Mouse (Mus musculus): ENCODE results near the gene Chadl. TPM values are rescaled to one million over a fixed set of nuclear protein-coding genes. Genes with fewer than 3 reads are reported as not detected.
A peak's percentile ranks its signal among the peaks of the same experiment; 100 is the strongest.

The Chadl gene
- polyA plus RNA-seq, 1 experiment from 2014 or later: 5.3 TPM

GRCm38 (mm10) chr15:81729241-81729791 lies 32.2 kb upstream of the Chadl start:
- Histone ChIP-seq H3K4me2 (replicated peaks; ENCODE audit: low read depth, low read length) (peak overlapping the region; percentile 89), H3K27ac (ENCODE audit: low read depth, low read length) (no peak overlapping the region; the same call in 1 of the 2 replicates), H3K4me3 (ENCODE audit: low read length) (peak overlapping the region; percentile 99), H3K9me3 (ENCODE audit: control insufficient read depth, low read length) (no peaks in the 10 kb centered on the region), H3K4me1 (ENCODE audit: control insufficient read depth, insufficient read depth, low read length) (peaks cover 12% of the 10 kb centered on the region), H3K36me3 (ENCODE audit: control insufficient read depth, insufficient read depth, low read length) (peaks cover 10% of the 10 kb centered on the region), H3K27me3 (ENCODE audit: control insufficient read depth, insufficient read depth, low read length) (no peaks in the 10 kb centered on the region), H3K9ac (ENCODE audit: low read depth, low read length) (peak overlapping the region; percentile 92)
- ATAC-seq (ENCODE audit: low FRiP score, low TSS enrichment): peak; percentile 68
- WGBS: 0% methylated on average over 49 of the region's 49 CpGs

GRCm38 (mm10) chr15:81725965-81726364 lies 28.9 kb upstream of the Chadl start:
- H3K9ac ChIP-seq (ENCODE audit: low read depth, low read length): no peak overlapping the region
- ATAC-seq (ENCODE audit: low FRiP score, low TSS enrichment): no peak
- H3K4me2 ChIP-seq (replicated peaks; ENCODE audit: low read depth, low read length): no peak overlapping the region
- H3K9me3 ChIP-seq (ENCODE audit: control insufficient read depth, low read length): no peaks in the 10 kb centered on the region
- H3K36me3 ChIP-seq (ENCODE audit: control insufficient read depth, insufficient read depth, low read length): peaks cover 44% of the 10 kb centered on the region
- no peak overlapping the region for H3K4me3 ChIP-seq (ENCODE audit: low read length)
- 94% methylated on average over 8 of the region's 8 CpGs for WGBS
- no peaks in the 10 kb centered on the region for H3K27me3 ChIP-seq (ENCODE audit: control insufficient read depth, insufficient read depth, low read length)
- peaks cover 12% of the 10 kb centered on the region for H3K4me1 ChIP-seq (ENCODE audit: control insufficient read depth, insufficient read depth, low read length)
- H3K27ac ChIP-seq (ENCODE audit: low read depth, low read length): no peak overlapping the region

- 94% methylated on average over 11 of the region's 11 CpGs for WGBS
- Histone ChIP-seq H3K9me3 (ENCODE audit: control insufficient read depth, low read length) (no peaks in the 10 kb centered on the region), H3K4me3 (ENCODE audit: low read length) (no peak overlapping the region), H3K27me3 (ENCODE audit: control insufficient read depth, insufficient read depth, low read length) (no peaks in the 10 kb centered on the region), H3K9ac (ENCODE audit: low read depth, low read length) (no peak overlapping the region), H3K4me1 (ENCODE audit: control insufficient read depth, insufficient read depth, low read length) (peaks cover 11% of the 10 kb centered on the region), H3K36me3 (ENCODE audit: control insufficient read depth, insufficient read depth, low read length) (peaks cover 67% of the 10 kb centered on the region), H3K4me2 (replicated peaks; ENCODE audit: low read depth, low read length) (no peak overlapping the region), H3K27ac (ENCODE audit: low read depth, low read length) (no peak overlapping the region)
- ATAC-seq (ENCODE audit: low FRiP score, low TSS enrichment): no peak
Observed at GRCm38 (mm10) chr15:81723653-81724052, 26.6 kb upstream of the Chadl start.

- Histone ChIP-seq H3K36me3 (ENCODE audit: control insufficient read depth, insufficient read depth, low read length) (peaks cover 80% of the 10 kb centered on the region), H3K27me3 (ENCODE audit: control insufficient read depth, insufficient read depth, low read length) (no peaks in the 10 kb centered on the region), H3K9ac (ENCODE audit: low read depth, low read length) (no peak overlapping the region), H3K4me1 (ENCODE audit: control insufficient read depth, insufficient read depth, low read length) (no peaks in the 10 kb centered on the region), H3K4me2 (replicated peaks; ENCODE audit: low read depth, low read length) (no peak overlapping the region), H3K27ac (ENCODE audit: low read depth, low read length) (no peak overlapping the region), H3K4me3 (ENCODE audit: low read length) (no peak overlapping the region), H3K9me3 (ENCODE audit: control insufficient read depth, low read length) (no peaks in the 10 kb centered on the region)
- 98% methylated on average over 5 of the region's 5 CpGs for WGBS
- ATAC-seq (ENCODE audit: low FRiP score, low TSS enrichment): no peak
Observed at GRCm38 (mm10) chr15:81722361-81722760, 25.3 kb upstream of the Chadl start.

GRCm38 (mm10) chr15:81719139-81719531 lies 22.0 kb upstream of the Chadl start:
- H3K36me3 ChIP-seq (ENCODE audit: control insufficient read depth, insufficient read depth, low read length): peaks cover 94% of the 10 kb centered on the region
- WGBS: 87% methylated on average over 6 of the region's 6 CpGs
- no peaks in the 10 kb centered on the region for H3K27me3 ChIP-seq (ENCODE audit: control insufficient read depth, insufficient read depth, low read length)
- H3K4me2 ChIP-seq (replicated peaks; ENCODE audit: low read depth, low read length): no peak overlapping the region
- no peak overlapping the region for H3K9ac ChIP-seq (ENCODE audit: low read depth, low read length)
- no peak overlapping the region for H3K27ac ChIP-seq (ENCODE audit: low read depth, low read length)
- no peak for ATAC-seq (ENCODE audit: low FRiP score, low TSS enrichment)
- no peaks in the 10 kb centered on the region for H3K4me1 ChIP-seq (ENCODE audit: control insufficient read depth, insufficient read depth, low read length)
- no peaks in the 10 kb centered on the region for H3K9me3 ChIP-seq (ENCODE audit: control insufficient read depth, low read length)
- H3K4me3 ChIP-seq (ENCODE audit: low read length): no peak overlapping the region

GRCm38 (mm10) chr15:81718336-81719138 lies 21.4 kb upstream of the Chadl start:
- H3K9me3 ChIP-seq (ENCODE audit: control insufficient read depth, low read length): no peaks in the 10 kb centered on the region
- no peak overlapping the region for H3K27ac ChIP-seq (ENCODE audit: low read depth, low read length)
- no peak for ATAC-seq (ENCODE audit: low FRiP score, low TSS enrichment)
- H3K4me2 ChIP-seq (replicated peaks; ENCODE audit: low read depth, low read length): no peak overlapping the region
- no peaks in the 10 kb centered on the region for H3K4me1 ChIP-seq (ENCODE audit: control insufficient read depth, insufficient read depth, low read length)
- H3K9ac ChIP-seq (ENCODE audit: low read depth, low read length): no peak overlapping the region
- H3K36me3 ChIP-seq (ENCODE audit: control insufficient read depth, insufficient read depth, low read length): peaks cover 93% of the 10 kb centered on the region
- H3K27me3 ChIP-seq (ENCODE audit: control insufficient read depth, insufficient read depth, low read length): no peaks in the 10 kb centered on the region
- 89% methylated on average over 9 of the region's 9 CpGs for WGBS
- no peak overlapping the region for H3K4me3 ChIP-seq (ENCODE audit: low read length)

- ATAC-seq (ENCODE audit: low FRiP score, low TSS enrichment): no peak
- Histone ChIP-seq H3K36me3 (ENCODE audit: control insufficient read depth, insufficient read depth, low read length) (peaks cover 91% of the 10 kb centered on the region), H3K4me3 (ENCODE audit: low read length) (no peak overlapping the region), H3K27ac (ENCODE audit: low read depth, low read length) (no peak overlapping the region), H3K4me1 (ENCODE audit: control insufficient read depth, insufficient read depth, low read length) (no peaks in the 10 kb centered on the region), H3K27me3 (ENCODE audit: control insufficient read depth, insufficient read depth, low read length) (no peaks in the 10 kb centered on the region), H3K9me3 (ENCODE audit: control insufficient read depth, low read length) (no peaks in the 10 kb centered on the region), H3K4me2 (replicated peaks; ENCODE audit: low read depth, low read length) (no peak overlapping the region), H3K9ac (ENCODE audit: low read depth, low read length) (no peak overlapping the region)
- WGBS: 83% methylated on average over 6 of the region's 6 CpGs
Observed at GRCm38 (mm10) chr15:81713742-81714141, 16.7 kb upstream of the Chadl start.

GRCm38 (mm10) chr15:81710801-81711200 lies 13.7 kb upstream of the Chadl start:
- Histone ChIP-seq H3K27me3 (ENCODE audit: control insufficient read depth, insufficient read depth, low read length) (no peaks in the 10 kb centered on the region), H3K4me2 (replicated peaks; ENCODE audit: low read depth, low read length) (no peak overlapping the region), H3K4me3 (ENCODE audit: low read length) (no peak overlapping the region), H3K9me3 (ENCODE audit: control insufficient read depth, low read length) (no peaks in the 10 kb centered on the region), H3K9ac (ENCODE audit: low read depth, low read length) (no peak overlapping the region), H3K27ac (ENCODE audit: low read depth, low read length) (no peak overlapping the region), H3K4me1 (ENCODE audit: control insufficient read depth, insufficient read depth, low read length) (no peaks in the 10 kb centered on the region), H3K36me3 (ENCODE audit: control insufficient read depth, insufficient read depth, low read length) (peaks cover 87% of the 10 kb centered on the region)
- ATAC-seq (ENCODE audit: low FRiP score, low TSS enrichment): no peak
- 76% methylated on average over 4 of the region's 4 CpGs for WGBS

- Histone ChIP-seq H3K4me3 (ENCODE audit: low read length) (no peak overlapping the region), H3K9ac (ENCODE audit: low read depth, low read length) (no peak overlapping the region), H3K36me3 (ENCODE audit: control insufficient read depth, insufficient read depth, low read length) (peaks cover 87% of the 10 kb centered on the region), H3K9me3 (ENCODE audit: control insufficient read depth, low read length) (no peaks in the 10 kb centered on the region), H3K4me2 (replicated peaks; ENCODE audit: low read depth, low read length) (no peak overlapping the region), H3K27ac (ENCODE audit: low read depth, low read length) (no peak overlapping the region), H3K4me1 (ENCODE audit: control insufficient read depth, insufficient read depth, low read length) (no peaks in the 10 kb centered on the region), H3K27me3 (ENCODE audit: control insufficient read depth, insufficient read depth, low read length) (no peaks in the 10 kb centered on the region)
- 100% methylated on average over 1 of the region's 1 CpGs for WGBS
- ATAC-seq (ENCODE audit: low FRiP score, low TSS enrichment): no peak
Observed at GRCm38 (mm10) chr15:81709686-81710085, 12.6 kb upstream of the Chadl start.

Measured in kidney, embryonic 14.5 days (tissue).